Mouse (Mus musculus): ENCODE data around the gene Gm9945. TPM values are rescaled to one million over a fixed set of nuclear protein-coding genes. Genes with fewer than 3 reads are reported as not detected.

The Gm9945 gene
- total and polyA plus RNA-seq, 3 experiments: not detected

GRCm38 (mm10) chr11:53520122-53520978, 40.4 kb downstream of the Gm9945 start:
- no peak for DNase-seq (ENCODE audit: extremely low read depth)

GRCm38 (mm10) chr11:53521120-53521820, 41.3 kb downstream of the Gm9945 start:
- in situ Hi-C loops (cut with MboI; ENCODE audit: low pct_ligation_motif_present, low pct_unique_long_range_greater_than_20kb, low sequenced_read_pairs): no loop called here
- DNase-seq (ENCODE audit: extremely low read depth): no peak
- no peak overlapping the region for H3K9ac ChIP-seq (ENCODE audit: insufficient read depth, low read depth)

More at GRCm38 (mm10) chr11:53520122-53520978, 40.4 kb downstream of the Gm9945 start:
- Histone ChIP-seq H3K9ac (ENCODE audit: insufficient read depth, low read depth) (peak overlapping the region; percentile 65), H3K4me2 (ENCODE audit: insufficient read depth, low read depth, poor library complexity, severe bottlenecking) (peak overlapping the region; percentile 86), H3K79me2 (replicated peaks; ENCODE audit: control insufficient read depth, extremely low read depth, insufficient read depth, poor library complexity, severe bottlenecking) (no peaks in the 10 kb centered on the region), H3K27me3 (replicated peaks) (peaks cover 20% of the 10 kb centered on the region), H3K4me1 (ENCODE audit: control insufficient read depth in 1 of 2, insufficient read depth in 2 of 2) (peaks cover 8 to 25% of the 10 kb centered on the region in 2 experiments), H3K9me3 (replicated peaks; ENCODE audit: low read length) (no peaks in the 10 kb centered on the region), H3K4me3 (replicated peaks in 1 of 3; ENCODE audit: low read depth in 2 of 3, low read length in 2 of 3, poor library complexity in 1 of 3) (peak overlapping the region; percentile 55 to 67 (median 60)), H3K27ac (ENCODE audit: insufficient read depth, low read depth) (no peak overlapping the region), H3K36me3 (replicated peaks in 1 of 2; ENCODE audit: control insufficient read depth in 1 of 2, insufficient read depth in 1 of 2, low read length in 1 of 2) (no peaks in the 10 kb centered on the region)
- TF ChIP-seq ZKSCAN1 (IDR thresholded peaks at IDR 0.05; ENCODE audit: borderline replicate concordance, low read depth, low read length) (no peak), MAX (IDR thresholded peaks at IDR 0.05; ENCODE audit: low read length) (peak; percentile 55; the same call in 1 of the 2 replicates)
- in situ Hi-C loops (cut with MboI; ENCODE audit: low pct_ligation_motif_present, low pct_unique_long_range_greater_than_20kb, low sequenced_read_pairs): no loop called here
- dilution Hi-C loops (cut with MboI; ENCODE audit: extremely low pct_ligation_motif_present, extremely low pct_unique_long_range_greater_than_20kb, low sequenced_read_pairs): no loop called here

GRCm38 (mm10) chr11:53521821-53522131, 41.8 kb downstream of the Gm9945 start:
- Histone ChIP-seq H3K4me3 (replicated peaks in 1 of 3; ENCODE audit: low read depth in 2 of 3, low read length in 2 of 3, poor library complexity in 1 of 3) (no peak overlapping the region), H3K36me3 (replicated peaks in 1 of 2; ENCODE audit: control insufficient read depth in 1 of 2, insufficient read depth in 1 of 2, low read length in 1 of 2) (no peaks in the 10 kb centered on the region), H3K9ac (ENCODE audit: insufficient read depth, low read depth) (no peak overlapping the region), H3K27ac (ENCODE audit: insufficient read depth, low read depth) (no peak overlapping the region), H3K27me3 (replicated peaks) (peaks cover 20% of the 10 kb centered on the region), H3K9me3 (replicated peaks; ENCODE audit: low read length) (no peaks in the 10 kb centered on the region), H3K4me2 (ENCODE audit: insufficient read depth, low read depth, poor library complexity, severe bottlenecking) (no peak overlapping the region), H3K4me1 (ENCODE audit: control insufficient read depth in 1 of 2, insufficient read depth in 2 of 2) (peaks cover 8 to 25% of the 10 kb centered on the region in 2 experiments), H3K79me2 (replicated peaks; ENCODE audit: control insufficient read depth, extremely low read depth, insufficient read depth, poor library complexity, severe bottlenecking) (no peaks in the 10 kb centered on the region)
- no peak for TF ChIP-seq UBTF (IDR thresholded peaks at IDR 0.05; ENCODE audit: low read depth, low read length)
- no peak for TF ChIP-seq CHD1 (IDR thresholded peaks at IDR 0.05; ENCODE audit: low read depth, low read length)
- no peak for TF ChIP-seq IRF4 (IDR thresholded peaks at IDR 0.05; ENCODE audit: low read depth, low read length)
- peak; percentile 37; the same call in 1 of the 2 replicates for TF ChIP-seq ZNF384 (IDR thresholded peaks at IDR 0.05; ENCODE audit: low read depth, low read length)
- DNase-seq (ENCODE audit: extremely low read depth): no peak
- dilution Hi-C loops (cut with MboI; ENCODE audit: extremely low pct_ligation_motif_present, extremely low pct_unique_long_range_greater_than_20kb, low sequenced_read_pairs): no loop called here
- in situ Hi-C loops (cut with MboI; ENCODE audit: low pct_ligation_motif_present, low pct_unique_long_range_greater_than_20kb, low sequenced_read_pairs): no loop called here

More at GRCm38 (mm10) chr11:53521120-53521820, 41.3 kb downstream of the Gm9945 start:
- H3K4me1 ChIP-seq (ENCODE audit: control insufficient read depth in 1 of 2, insufficient read depth in 2 of 2): peaks cover 8 to 25% of the 10 kb centered on the region in 2 experiments
- no peaks in the 10 kb centered on the region for H3K9me3 ChIP-seq (replicated peaks; ENCODE audit: low read length)
- H3K4me2 ChIP-seq (ENCODE audit: insufficient read depth, low read depth, poor library complexity, severe bottlenecking): no peak overlapping the region
- peaks cover 20% of the 10 kb centered on the region for H3K27me3 ChIP-seq (replicated peaks)
- no peaks in the 10 kb centered on the region for H3K79me2 ChIP-seq (replicated peaks; ENCODE audit: control insufficient read depth, extremely low read depth, insufficient read depth, poor library complexity, severe bottlenecking)
- no peak overlapping the region for H3K27ac ChIP-seq (ENCODE audit: insufficient read depth, low read depth)
- H3K36me3 ChIP-seq (replicated peaks in 1 of 2; ENCODE audit: control insufficient read depth in 1 of 2, insufficient read depth in 1 of 2, low read length in 1 of 2): no peaks in the 10 kb centered on the region
- no peak overlapping the region for H3K4me3 ChIP-seq (replicated peaks in 1 of 3; ENCODE audit: low read depth in 2 of 3, low read length in 2 of 3, poor library complexity in 1 of 3)
- TF ChIP-seq HCFC1 (IDR thresholded peaks at IDR 0.05; ENCODE audit: low read depth, low read length) (no peak), MAZ (IDR thresholded peaks at IDR 0.05; ENCODE audit: low read depth, low read length) (no peak), CHD2 (IDR thresholded peaks at IDR 0.05; ENCODE audit: low read length) (no peak), GABPA (IDR thresholded peaks at IDR 0.05; ENCODE audit: insufficient replicate concordance, low read depth, low read length) (no peak), POLR2AphosphoS2 (IDR thresholded peaks at IDR 0.05; ENCODE audit: low read depth, low read length) (no peak), IRF4 (IDR thresholded peaks at IDR 0.05; ENCODE audit: low read depth, low read length) (no peak), TBP (conservative IDR thresholded peaks at IDR 0.05; ENCODE audit: low read depth, low read length) (no peak), ZMIZ1 (IDR thresholded peaks at IDR 0.05; ENCODE audit: low read depth, low read length) (no peak), USF1 (IDR thresholded peaks at IDR 0.05; ENCODE audit: low read depth, low read length) (no peak), MXI1 (IDR thresholded peaks at IDR 0.05; ENCODE audit: low read depth, low read length) (no peak), SIN3A (IDR thresholded peaks at IDR 0.05; ENCODE audit: low read length) (no peak), ETS1 (conservative IDR thresholded peaks at IDR 0.05; ENCODE audit: low read depth, low read length) (no peak), POLR2A (IDR thresholded peaks at IDR 0.05; ENCODE audit: low read depth, low read length) (no peak)
- dilution Hi-C loops (cut with MboI; ENCODE audit: extremely low pct_ligation_motif_present, extremely low pct_unique_long_range_greater_than_20kb, low sequenced_read_pairs): no loop called here

Measured in CH12.LX (cell line).